Mouse (Mus musculus) spleen, adult 2 months (tissue): ENCODE measurements at regions not wholly inside any gene's neighbourhood (a gene's known extent, or its start where the extent isn't known, plus 50 kb on each side); places are given as distances from the start of the nearest gene placed in this dataset.

Source experiments
- CTCF ChIP-seq: fragments of 200-500 bp; IDR thresholded peaks from 2 replicates; pipeline ENCODE4 v1.5.1; 2011; ENCODE audit warnings: mild to moderate bottlenecking, inconsistent platforms; ENCODE audit not compliant: insufficient read depth, insufficient read length, insufficient replicate concordance; ENCODE audit errors: extremely low read depth
- POLR2A ChIP-seq: fragments of 200-500 bp; IDR thresholded peaks from 2 replicates; pipeline ENCODE4 v1.6.1; 2011; ENCODE audit warnings: low read depth, low read length, inconsistent platforms

DNA sequence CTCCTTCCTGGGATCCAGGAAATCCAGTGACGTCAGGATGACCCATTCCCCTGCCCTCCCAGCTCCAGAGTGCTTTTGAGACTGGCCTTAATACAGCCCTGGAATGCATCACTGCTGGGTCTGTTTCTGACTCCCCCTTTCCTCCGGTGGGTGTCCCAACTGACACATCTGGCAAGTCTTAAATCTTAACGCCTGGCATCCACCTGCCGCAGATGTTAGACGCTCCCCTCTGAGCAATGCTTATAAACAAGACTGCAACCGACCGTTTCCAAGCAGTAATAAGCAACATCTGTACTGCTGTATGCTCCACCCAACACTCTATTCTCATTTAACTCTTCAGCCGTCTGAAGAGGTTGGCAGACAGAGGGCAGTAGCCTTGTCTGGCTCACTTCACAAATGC lies 161.7 kb upstream of the Prok2 start:
- TF ChIP-seq CTCF: no peak
- TF ChIP-seq POLR2A: no peak
